Mouse (Mus musculus) small intestine, adult 2 months (tissue): ENCODE results near the gene Adamts10. TPM values are rescaled to one million over a fixed set of nuclear protein-coding genes. Genes with fewer than 3 reads are reported as not detected.

ENCODE experiments used
- H3K27ac ChIP-seq: fragments of 200-500 bp; 2 replicates; pipeline ENCODE4 v1.5.1; 2012; ENCODE audit warnings: low read depth, low read length, control low read depth, inconsistent platforms; ENCODE audit not compliant: insufficient read depth
- H3K27me3 ChIP-seq: fragments of 200-500 bp; 2 replicates; pipeline ENCODE4 v1.6.1; 2012; ENCODE audit warnings: mild to moderate bottlenecking, moderate library complexity, low read length, inconsistent platforms; ENCODE audit not compliant: control insufficient read depth, insufficient read depth
- H3K36me3 ChIP-seq: fragments of 200-500 bp; 2 replicates; pipeline ENCODE4 v1.6.1; 2012; ENCODE audit warnings: mild to moderate bottlenecking, low read length, control low read depth, inconsistent platforms; ENCODE audit not compliant: control insufficient read depth, insufficient read depth
- H3K4me1 ChIP-seq: fragments of 200-500 bp; 2 replicates; pipeline ENCODE4 v1.6.1; 2012; ENCODE audit warnings: low read length, inconsistent platforms, mixed read lengths; ENCODE audit not compliant: control insufficient read depth, insufficient read depth, insufficient read length
- H3K4me3 ChIP-seq: fragments of 200-500 bp; 2 replicates; pipeline ENCODE4 v1.5.1; 2012; ENCODE audit warnings: low read depth, mild to moderate bottlenecking, control low read depth, inconsistent platforms, low read length, moderate library complexity
- CTCF ChIP-seq: fragments of 200-500 bp; IDR thresholded peaks from 2 replicates; pipeline ENCODE4 v1.5.1; 2012; ENCODE audit warnings: low read depth, mild to moderate bottlenecking, control low read depth, inconsistent platforms, low read length, moderate library complexity, mixed read lengths; ENCODE audit not compliant: insufficient replicate concordance, insufficient read length; ENCODE audit errors: extremely low read depth
- POLR2A ChIP-seq: fragments of 200-500 bp; IDR thresholded peaks from 2 replicates; pipeline ENCODE4 v1.6.1; 2012; ENCODE audit warnings: low read depth, mild to moderate bottlenecking, control low read depth, inconsistent platforms, low read length, moderate library complexity
- WGBS: fragments of 180-500 bp; shearing (Covaris S2); methylation state at CpG from one replicate; pipeline ENCODE4 v1.1.7; 2018; 5-methylcytosine and 5-hydroxymethylcytosine counted together
- polyA plus RNA-seq: library from polyadenylated mRNA; depleted of rRNA; stranded (reverse); fragments of >200 nt; gene quantifications from 2 replicates; pipeline ENCODE4 v1.2.3, GENCODE M21; 2012; rRNA removed

Adamts10 gene
- polyA plus RNA-seq, 1 experiment = 28.2 TPM

GRCm38 (mm10) chr17:33586011-33586410, 62.0 kb downstream of the Adamts10 start:
- Histone ChIP-seq H3K27ac (no peak overlapping the region), H3K4me3 (no peak overlapping the region), H3K27me3 (no peaks in the 10 kb centered on the region), H3K4me1 (no peaks in the 10 kb centered on the region), H3K36me3 (no peaks in the 10 kb centered on the region)
- TF ChIP-seq POLR2A (no peak), CTCF (no peak)
- 71% methylated on average over 17 of the region's 17 CpGs for WGBS

- Histone ChIP-seq H3K4me3 (no peak overlapping the region), H3K27me3 (no peaks in the 10 kb centered on the region), H3K27ac (no peak overlapping the region), H3K36me3 (no peaks in the 10 kb centered on the region), H3K4me1 (no peaks in the 10 kb centered on the region)
- TF ChIP-seq POLR2A (no peak), CTCF (no peak)
Observed at GRCm38 (mm10) chr17:33597271-33597670, 73.3 kb downstream of the Adamts10 start.

- no peak for TF ChIP-seq POLR2A
- no peak for TF ChIP-seq CTCF
- H3K4me3 ChIP-seq = no peak overlapping the region
- no peak overlapping the region for H3K27ac ChIP-seq
- 81% methylated on average over 5 of the region's 5 CpGs for WGBS
- no peaks in the 10 kb centered on the region for H3K4me1 ChIP-seq
- H3K27me3 ChIP-seq = no peaks in the 10 kb centered on the region
- H3K36me3 ChIP-seq = no peaks in the 10 kb centered on the region
Observed at GRCm38 (mm10) chr17:33598506-33598905, 74.5 kb downstream of the Adamts10 start.

GRCm38 (mm10) chr17:33599836-33600475, 76.0 kb downstream of the Adamts10 start:
- 83% methylated on average over 8 of the region's 8 CpGs for WGBS
- H3K27me3 ChIP-seq = no peaks in the 10 kb centered on the region
- no peak for TF ChIP-seq POLR2A
- TF ChIP-seq CTCF = no peak
- H3K4me3 ChIP-seq = no peak overlapping the region
- no peak overlapping the region for H3K27ac ChIP-seq
- no peaks in the 10 kb centered on the region for H3K36me3 ChIP-seq
- no peaks in the 10 kb centered on the region for H3K4me1 ChIP-seq

- no peaks in the 10 kb centered on the region for H3K4me1 ChIP-seq
- TF ChIP-seq POLR2A (no peak), CTCF (no peak)
- no peak overlapping the region for H3K27ac ChIP-seq
- H3K36me3 ChIP-seq = no peaks in the 10 kb centered on the region
- no peaks in the 10 kb centered on the region for H3K27me3 ChIP-seq
- WGBS = 76% methylated on average over 3 of the region's 3 CpGs
- H3K4me3 ChIP-seq = no peak overlapping the region
Observed at GRCm38 (mm10) chr17:33600831-33601230, 76.8 kb downstream of the Adamts10 start.

- WGBS = 79% methylated on average over 12 of the region's 12 CpGs
- Histone ChIP-seq H3K4me1 (no peaks in the 10 kb centered on the region), H3K36me3 (no peaks in the 10 kb centered on the region), H3K4me3 (no peak overlapping the region), H3K27ac (no peak overlapping the region), H3K27me3 (no peaks in the 10 kb centered on the region)
- TF ChIP-seq CTCF (no peak), POLR2A (no peak)
Observed at GRCm38 (mm10) chr17:33601947-33602346, 77.9 kb downstream of the Adamts10 start.

Other genes with a start within 250 kb of the Adamts10 start
- 0.20 and 0.42 TPM in 2 replicates for gene Zfp955b, start 234.7 kb upstream of the Adamts10 start, polyA plus RNA-seq
- gene Zfp81, start 165.3 kb upstream of the Adamts10 start, polyA plus RNA-seq = 0.08 and 0.29 TPM in 2 replicates
- 0.08 and 0.32 TPM in 2 replicates for gene Zfp101, start 129.6 kb upstream of the Adamts10 start, polyA plus RNA-seq
- not detected in 2 replicates for gene Actl9, start 91.3 kb upstream of the Adamts10 start, polyA plus RNA-seq
- 3.7 and 5.1 TPM in 2 replicates for gene Myo1f, start 31.5 kb downstream of the Adamts10 start, polyA plus RNA-seq
- 20.0 and 33.1 TPM in 2 replicates for gene Zfp414, start 104.9 kb downstream of the Adamts10 start, polyA plus RNA-seq
- gene Pram1, start 113.9 kb downstream of the Adamts10 start, polyA plus RNA-seq = 0.60 and 1.3 TPM in 2 replicates
- gene Hnrnpm, start 162.7 kb downstream of the Adamts10 start, polyA plus RNA-seq = 54.5 and 91.7 TPM in 2 replicates
- 43.7 and 60.9 TPM in 2 replicates for gene March2, start 194.5 kb downstream of the Adamts10 start, polyA plus RNA-seq
- 171 and 431 TPM in 2 replicates for gene Rab11b, start 236.3 kb downstream of the Adamts10 start, polyA plus RNA-seq